Mouse (Mus musculus) lung, adult 2 months (tissue): ENCODE results near the gene Tmed1. TPM values are rescaled to one million over a fixed set of nuclear protein-coding genes. Genes with fewer than 3 reads are reported as not detected.
"Not testable (repeated sequence)": the region's sequence is repeated elsewhere in the genome, so short reads cannot be mapped to it uniquely, and the experiment has no call there.

ENCODE experiments used
- DNase-seq: peaks from one replicate; pipeline ENCODE4 v3.0.0; 2022
- H3K4me1 ChIP-seq: fragments of 200-500 bp; 2 replicates; pipeline ENCODE4 v1.6.1; 2011; ENCODE audit warnings: low read length; ENCODE audit not compliant: control insufficient read depth, insufficient read depth
- H3K4me3 ChIP-seq: fragments of 200-500 bp; replicated peaks from 2 replicates; pipeline ENCODE3; 2011; ENCODE audit warnings: low read depth, mild to moderate bottlenecking, control low read depth, low read length; ENCODE audit errors: extremely low read depth
- CTCF ChIP-seq: fragments of 200-500 bp; IDR thresholded peaks from 2 replicates; pipeline ENCODE4 v1.5.1; 2011; ENCODE audit warnings: mild to moderate bottlenecking, low read length, control low read depth; ENCODE audit not compliant: insufficient read depth
- POLR2A ChIP-seq: fragments of 200-500 bp; IDR thresholded peaks from 2 replicates; pipeline ENCODE4 v1.6.1; 2011; ENCODE audit warnings: low read depth, mild to moderate bottlenecking, control low read depth, low read length, borderline replicate concordance; ENCODE audit errors: extremely low read depth
- WGBS: fragments of 180-500 bp; shearing (Covaris S2); methylation state at CpG from one replicate; pipeline ENCODE4 v1.1.7; 2018; 5-methylcytosine and 5-hydroxymethylcytosine counted together
- polyA plus RNA-seq: library from polyadenylated mRNA; depleted of rRNA; stranded (reverse); fragments of >200 nt; gene quantifications from 2 replicates; pipeline ENCODE4 v1.2.3, GENCODE M21; 2012

Gene Tmed1
- polyA plus RNA-seq, 1 experiment = 28.4 TPM

- peaks cover 8% of the 10 kb centered on the region; the same call in 1 of the 2 replicates for H3K4me1 ChIP-seq
- DNase-seq = no peak
- no peak overlapping the region for H3K4me3 ChIP-seq
- TF ChIP-seq CTCF = no peak
- TF ChIP-seq POLR2A = no peak
These were observed 4.3 kb downstream of the Tmed1 start for GRCm38 (mm10) chr9:21505767-21506166.

- TF ChIP-seq CTCF (no peak), POLR2A (no peak)
- WGBS = 88% methylated on average over 8 of the region's 8 CpGs
These were observed 6.7 kb downstream of the Tmed1 start for GRCm38 (mm10) chr9:21503352-21503751.

GRCm38 (mm10) chr9:21498284-21498902, 11.7 kb downstream of the Tmed1 start:
- WGBS = 79% methylated on average over 12 of the region's 12 CpGs
- TF ChIP-seq CTCF (no peak), POLR2A (no peak)
- H3K4me1 ChIP-seq = no peaks in the 10 kb centered on the region
- no peak overlapping the region for H3K4me3 ChIP-seq
- no peak for DNase-seq

More at GRCm38 (mm10) chr9:21503352-21503751, 6.7 kb downstream of the Tmed1 start:
- no peak for DNase-seq
- Histone ChIP-seq H3K4me3 (no peak overlapping the region), H3K4me1 (no peaks in the 10 kb centered on the region)

GRCm38 (mm10) chr9:21497664-21498063, 12.4 kb downstream of the Tmed1 start:
- TF ChIP-seq POLR2A (no peak), CTCF (no peak)
- WGBS = 85% methylated on average over 2 of the region's 2 CpGs
- Histone ChIP-seq H3K4me1 (no peaks in the 10 kb centered on the region), H3K4me3 (no peak overlapping the region)
- no peak for DNase-seq

GRCm38 (mm10) chr9:21497050-21497542, 13.0 kb downstream of the Tmed1 start:
- TF ChIP-seq POLR2A = no peak
- DNase-seq = no peak
- 88% methylated on average over 16 of the region's 16 CpGs for WGBS
- H3K4me1 ChIP-seq = no peaks in the 10 kb centered on the region
- no peak overlapping the region for H3K4me3 ChIP-seq

- H3K4me1 ChIP-seq = no peaks in the 10 kb centered on the region
- 74% methylated on average over 18 of the region's 19 CpGs for WGBS
These were observed 13.6 kb downstream of the Tmed1 start for GRCm38 (mm10) chr9:21496308-21497049.

GRCm38 (mm10) chr9:21494726-21495125, 15.3 kb downstream of the Tmed1 start:
- 76% methylated on average over 9 of the region's 9 CpGs for WGBS
- H3K4me1 ChIP-seq = no peaks in the 10 kb centered on the region
- H3K4me3 ChIP-seq = no peak overlapping the region
- no peak for DNase-seq
- TF ChIP-seq CTCF (no peak), POLR2A (no peak)

More at GRCm38 (mm10) chr9:21496308-21497049, 13.6 kb downstream of the Tmed1 start:
- TF ChIP-seq POLR2A = no peak
- DNase-seq = no peak
- no peak overlapping the region for H3K4me3 ChIP-seq

- WGBS = 67% methylated on average over 2 of the region's 2 CpGs
- TF ChIP-seq CTCF (no peak), POLR2A (no peak)
- Histone ChIP-seq H3K4me1 (no peaks in the 10 kb centered on the region), H3K4me3 (no peak overlapping the region)
- DNase-seq = no peak
These were observed 16.1 kb downstream of the Tmed1 start for GRCm38 (mm10) chr9:21493907-21494306.

GRCm38 (mm10) chr9:21490696-21491095, 19.4 kb downstream of the Tmed1 start:
- 91% methylated on average over 9 of the region's 9 CpGs for WGBS
- no peak overlapping the region for H3K4me3 ChIP-seq
- DNase-seq = no peak
- TF ChIP-seq CTCF (no peak), POLR2A (no peak)
- no peaks in the 10 kb centered on the region for H3K4me1 ChIP-seq

- not testable (repeated sequence) for H3K4me3 ChIP-seq, DNase-seq, H3K4me1 ChIP-seq
- WGBS = 91% methylated on average over 1 of the region's 2 CpGs
These were observed 21.8 kb downstream of the Tmed1 start for GRCm38 (mm10) chr9:21488246-21488645.
